Mouse (Mus musculus): ENCODE data around the gene Ehf. TPM values are rescaled to one million over a fixed set of nuclear protein-coding genes. Genes with fewer than 3 reads are reported as not detected.

The Ehf gene
- polyA plus RNA-seq, 1 experiment from 2014 or later, result 0.14 TPM

DNA sequence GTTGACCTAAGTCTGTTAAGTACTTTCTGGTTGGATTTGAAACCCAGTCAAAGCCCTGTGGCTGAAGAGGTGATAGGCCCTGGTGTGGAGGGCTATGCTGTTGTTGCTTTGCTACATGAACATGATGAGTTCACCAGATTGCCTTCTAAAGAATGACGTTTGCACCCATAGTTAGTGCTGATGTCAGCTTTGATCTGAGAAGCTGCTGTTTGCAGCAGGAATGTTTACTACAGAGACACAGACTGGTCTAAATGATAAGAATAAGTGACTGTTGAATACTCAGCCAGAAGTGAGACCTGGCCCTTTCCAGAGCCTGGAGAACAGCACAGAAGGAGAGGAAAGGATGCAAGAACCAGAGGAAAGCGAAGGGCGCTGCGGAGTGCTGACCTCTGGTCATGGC, 25.7 kb upstream of the Ehf start:
- 83% methylated on average over 4 of the region's 4 CpGs for WGBS
- Histone ChIP-seq H3K27me3 (0 out of 2 replicates have a peak, but pooled peaks cover 3% of the 10 kb centered on the region), H3K9ac (replicated peaks) (no peak overlapping the region), H3K4me3 (replicated peaks) (no peak overlapping the region), H3K27ac (no peak overlapping the region), H3K9me3 (no peaks in the 10 kb centered on the region), H3K36me3 (no peaks in the 10 kb centered on the region), H3K4me2 (no peak overlapping the region), H3K4me1 (replicated peaks) (no peaks in the 10 kb centered on the region)
- ATAC-seq (ENCODE audit: insufficient number of reproducible peaks, insufficient read depth, low FRiP score, low TSS enrichment, low read depth), result no peak

DNA sequence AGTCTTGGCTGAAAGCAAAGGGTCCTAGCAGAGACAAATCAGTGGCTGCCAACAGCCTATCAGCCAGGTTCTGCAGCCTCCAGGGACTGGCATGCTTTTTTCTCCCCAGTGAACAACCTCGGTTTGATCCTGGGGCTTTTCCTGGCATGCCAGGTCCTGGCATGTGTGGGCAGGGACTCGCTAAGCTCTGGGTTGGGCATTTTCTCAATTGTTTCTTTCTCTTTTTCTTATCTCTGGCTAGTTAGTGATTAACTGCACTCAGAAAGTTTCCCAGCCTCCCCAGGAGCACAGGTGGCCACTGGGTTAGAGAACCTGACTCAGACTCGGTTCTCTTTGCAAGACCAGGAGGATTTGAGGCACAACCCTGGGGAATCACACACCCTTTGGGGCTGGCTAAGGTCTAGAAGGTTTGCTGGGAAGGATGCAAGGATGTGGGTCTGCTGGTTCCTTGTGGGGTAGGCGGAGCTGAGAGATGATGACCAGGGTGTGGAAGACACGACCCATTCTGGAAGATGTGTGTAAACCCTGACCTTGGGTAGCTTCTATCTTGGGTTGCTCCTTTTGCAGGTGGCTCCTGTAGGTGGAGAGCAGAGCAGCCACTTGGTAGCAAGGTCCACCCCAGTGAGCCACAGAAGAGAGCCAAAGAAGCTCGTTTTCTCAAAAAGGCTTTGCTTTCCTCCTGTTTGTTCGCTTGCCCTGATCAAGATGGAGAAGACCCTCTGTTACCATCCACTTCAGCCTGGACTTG, 22.4 kb upstream of the Ehf start:
- no peaks in the 10 kb centered on the region for H3K4me1 ChIP-seq (replicated peaks)
- no peak for ATAC-seq (ENCODE audit: insufficient number of reproducible peaks, insufficient read depth, low FRiP score, low TSS enrichment, low read depth)
- H3K9me3 ChIP-seq, result no peaks in the 10 kb centered on the region
- no peak overlapping the region for H3K4me3 ChIP-seq (replicated peaks)
- 87% methylated on average over 7 of the region's 7 CpGs for WGBS
- no peak overlapping the region for H3K4me2 ChIP-seq
- H3K9ac ChIP-seq (replicated peaks), result no peak overlapping the region
- no peaks in the 10 kb centered on the region for H3K36me3 ChIP-seq
- no peak overlapping the region for H3K27ac ChIP-seq
- H3K27me3 ChIP-seq, result 0 out of 2 replicates have a peak, but pooled peaks cover 3% of the 10 kb centered on the region

DNA sequence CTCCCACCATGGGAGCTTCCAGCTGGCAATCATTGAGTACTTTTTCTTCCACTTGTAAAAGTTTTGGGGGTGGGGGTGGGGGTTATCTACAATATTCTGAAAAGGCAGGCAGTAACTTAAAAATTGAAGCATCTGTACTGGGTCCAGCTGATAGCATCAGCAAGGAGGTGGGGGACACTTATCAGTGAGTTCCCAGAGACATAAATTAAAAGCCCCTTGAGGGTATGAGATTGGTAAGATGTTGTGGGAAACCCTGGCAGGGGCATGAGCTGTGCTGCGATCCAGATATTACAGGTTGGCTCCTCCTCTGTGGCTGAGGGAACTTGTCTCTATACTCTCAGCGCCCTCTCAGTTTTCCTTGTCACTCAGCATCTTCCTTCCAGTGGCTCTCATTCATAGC, 21.2 kb upstream of the Ehf start:
- Histone ChIP-seq H3K36me3 (no peaks in the 10 kb centered on the region), H3K9ac (replicated peaks) (no peak overlapping the region), H3K4me1 (replicated peaks) (no peaks in the 10 kb centered on the region), H3K4me3 (replicated peaks) (no peak overlapping the region), H3K9me3 (no peaks in the 10 kb centered on the region), H3K27me3 (0 out of 2 replicates have a peak, but pooled peaks cover 3% of the 10 kb centered on the region), H3K4me2 (no peak overlapping the region), H3K27ac (no peak overlapping the region)
- 93% methylated on average over 2 of the region's 2 CpGs for WGBS
- ATAC-seq (ENCODE audit: insufficient number of reproducible peaks, insufficient read depth, low FRiP score, low TSS enrichment, low read depth), result no peak

DNA sequence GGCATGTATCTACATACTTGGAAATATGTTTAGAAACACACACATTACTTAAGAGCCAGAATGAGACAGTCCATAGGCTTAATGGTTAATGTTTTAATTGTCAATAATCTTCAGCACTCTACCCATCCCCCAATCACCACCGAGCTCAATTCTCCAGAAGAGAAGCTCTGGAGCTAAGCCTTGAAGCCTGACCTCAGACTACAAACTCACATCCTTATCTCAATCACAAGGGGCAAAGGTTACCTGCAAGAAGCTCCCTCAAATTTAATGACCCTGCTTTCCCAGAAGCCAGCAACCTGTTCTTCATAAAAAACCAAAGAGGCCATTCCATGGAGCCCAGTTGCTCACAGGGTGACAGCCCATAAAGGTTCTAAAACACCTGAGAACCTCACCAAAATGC, 19.1 kb upstream of the Ehf start:
- ATAC-seq (ENCODE audit: insufficient number of reproducible peaks, insufficient read depth, low FRiP score, low TSS enrichment, low read depth), result no peak
- 0 out of 2 replicates have a peak, but pooled peaks cover 3% of the 10 kb centered on the region for H3K27me3 ChIP-seq
- 56% methylated on average over 1 of the region's 1 CpGs for WGBS

DNA sequence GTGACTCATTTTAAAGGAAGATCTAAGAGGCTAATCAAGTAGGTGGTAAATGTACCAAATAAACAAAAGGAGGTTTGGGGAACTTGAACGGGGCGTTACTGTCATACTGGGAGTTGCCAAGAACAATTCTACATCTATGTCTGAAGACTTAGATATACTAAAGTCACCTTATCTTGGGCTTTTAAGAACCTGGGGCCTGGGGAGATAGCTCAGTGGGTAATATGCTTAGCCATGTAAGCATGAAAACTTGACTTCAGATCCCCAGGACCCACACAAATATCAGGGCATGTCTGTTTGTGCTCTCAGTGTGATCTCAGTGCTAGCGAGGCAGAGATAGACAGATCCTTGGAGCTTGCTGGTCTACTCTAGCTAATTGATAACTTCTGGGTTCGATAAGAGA, 18.6 kb upstream of the Ehf start:
- H3K9me3 ChIP-seq, result no peaks in the 10 kb centered on the region
- 77% methylated on average over 4 of the region's 4 CpGs for WGBS
- no peak overlapping the region for H3K4me3 ChIP-seq (replicated peaks)
- H3K27me3 ChIP-seq, result 0 out of 2 replicates have a peak, but pooled peaks cover 3% of the 10 kb centered on the region
- H3K36me3 ChIP-seq, result no peaks in the 10 kb centered on the region
- no peak overlapping the region for H3K4me2 ChIP-seq
- H3K4me1 ChIP-seq (replicated peaks), result no peaks in the 10 kb centered on the region
- no peak for ATAC-seq (ENCODE audit: insufficient number of reproducible peaks, insufficient read depth, low FRiP score, low TSS enrichment, low read depth)
- no peak overlapping the region for H3K27ac ChIP-seq
- no peak overlapping the region for H3K9ac ChIP-seq (replicated peaks)

More for the DNA sequence above, 19.1 kb upstream of the Ehf start:
- Histone ChIP-seq H3K4me3 (replicated peaks) (no peak overlapping the region), H3K27ac (no peak overlapping the region), H3K9ac (replicated peaks) (no peak overlapping the region), H3K4me1 (replicated peaks) (no peaks in the 10 kb centered on the region), H3K9me3 (no peaks in the 10 kb centered on the region), H3K4me2 (no peak overlapping the region), H3K36me3 (no peaks in the 10 kb centered on the region)

DNA sequence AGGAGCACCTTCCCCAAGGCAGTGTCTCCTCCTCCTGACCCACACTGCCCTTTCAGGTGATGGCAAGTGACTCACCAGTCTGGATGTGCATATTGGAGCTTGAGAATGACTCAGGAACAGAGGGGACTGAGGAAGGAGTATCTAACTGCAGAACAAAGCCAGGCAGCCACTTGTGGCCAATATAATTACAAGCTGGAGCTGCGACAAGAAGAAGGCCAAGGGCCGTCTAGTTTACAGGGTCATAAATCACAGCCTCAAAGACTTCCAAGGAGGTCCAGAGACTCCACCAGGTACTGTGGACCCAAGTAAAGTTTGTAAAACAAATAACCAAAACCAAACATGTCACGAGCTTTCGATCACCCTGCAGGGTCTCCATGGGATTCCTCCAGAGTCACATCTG, 10.9 kb upstream of the Ehf start:
- H3K4me2 ChIP-seq, result no peak overlapping the region
- no peak overlapping the region for H3K27ac ChIP-seq
- no peak overlapping the region for H3K9ac ChIP-seq (replicated peaks)
- 26% methylated on average over 4 of the region's 4 CpGs for WGBS
- no peaks in the 10 kb centered on the region for H3K4me1 ChIP-seq (replicated peaks)
- H3K36me3 ChIP-seq, result no peaks in the 10 kb centered on the region
- H3K4me3 ChIP-seq (replicated peaks), result no peak overlapping the region
- no peaks in the 10 kb centered on the region for H3K9me3 ChIP-seq
- no peak for ATAC-seq (ENCODE audit: insufficient number of reproducible peaks, insufficient read depth, low FRiP score, low TSS enrichment, low read depth)
- no peaks in the 10 kb centered on the region for H3K27me3 ChIP-seq

DNA sequence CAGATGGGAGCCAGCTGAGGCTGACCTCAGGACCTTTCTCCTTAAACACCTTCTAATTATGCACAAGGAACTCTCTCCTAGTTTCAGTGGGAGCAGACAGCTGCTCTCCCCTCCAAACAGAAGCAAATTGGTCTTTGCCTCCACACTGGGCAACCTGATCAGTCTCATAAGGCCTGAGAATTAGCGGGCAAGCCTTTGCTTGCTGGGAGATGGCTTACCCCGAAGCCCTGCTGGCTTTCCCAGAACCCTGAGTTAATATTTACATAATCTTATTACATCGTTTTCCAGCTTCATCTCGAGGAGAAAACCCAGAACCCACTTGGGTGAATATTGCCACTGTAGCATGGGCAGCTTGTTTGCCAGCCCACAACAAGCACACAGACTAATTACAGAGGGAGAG, 9.6 kb upstream of the Ehf start:
- H3K36me3 ChIP-seq, result no peaks in the 10 kb centered on the region
- H3K4me2 ChIP-seq, result no peak overlapping the region
- H3K4me1 ChIP-seq (replicated peaks), result no peaks in the 10 kb centered on the region
- H3K9me3 ChIP-seq, result no peaks in the 10 kb centered on the region
- WGBS, result 51% methylated on average over 4 of the region's 4 CpGs
- no peak overlapping the region for H3K9ac ChIP-seq (replicated peaks)
- no peak for ATAC-seq (ENCODE audit: insufficient number of reproducible peaks, insufficient read depth, low FRiP score, low TSS enrichment, low read depth)
- no peaks in the 10 kb centered on the region for H3K27me3 ChIP-seq
- no peak overlapping the region for H3K4me3 ChIP-seq (replicated peaks)
- H3K27ac ChIP-seq, result no peak overlapping the region

DNA sequence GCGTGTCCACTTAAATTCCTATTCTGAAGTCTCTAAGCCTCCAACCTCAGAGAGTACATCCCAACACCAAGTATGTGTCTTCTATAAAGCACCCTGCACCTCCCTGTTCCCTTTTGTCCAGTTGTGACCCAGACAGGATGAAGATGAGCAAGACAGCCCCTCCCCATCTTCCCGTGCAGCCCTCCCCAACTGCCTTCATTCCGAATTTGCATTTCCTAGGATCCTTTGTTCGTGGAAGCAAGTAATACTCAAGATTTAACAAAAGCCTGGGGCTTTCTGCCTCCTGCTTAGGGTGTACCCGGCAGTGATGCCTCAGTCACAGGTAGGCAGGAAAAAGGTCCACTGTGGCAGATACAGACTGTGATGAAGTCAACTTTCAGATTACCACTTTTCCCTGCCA, 7.6 kb upstream of the Ehf start:
- Histone ChIP-seq H3K9me3 (no peaks in the 10 kb centered on the region), H3K27me3 (no peaks in the 10 kb centered on the region), H3K36me3 (no peaks in the 10 kb centered on the region), H3K4me3 (replicated peaks) (no peak overlapping the region), H3K4me2 (no peak overlapping the region), H3K4me1 (replicated peaks) (no peaks in the 10 kb centered on the region), H3K27ac (no peak overlapping the region), H3K9ac (replicated peaks) (no peak overlapping the region)
- no peak for ATAC-seq (ENCODE audit: insufficient number of reproducible peaks, insufficient read depth, low FRiP score, low TSS enrichment, low read depth)
- 64% methylated on average over 5 of the region's 5 CpGs for WGBS

DNA sequence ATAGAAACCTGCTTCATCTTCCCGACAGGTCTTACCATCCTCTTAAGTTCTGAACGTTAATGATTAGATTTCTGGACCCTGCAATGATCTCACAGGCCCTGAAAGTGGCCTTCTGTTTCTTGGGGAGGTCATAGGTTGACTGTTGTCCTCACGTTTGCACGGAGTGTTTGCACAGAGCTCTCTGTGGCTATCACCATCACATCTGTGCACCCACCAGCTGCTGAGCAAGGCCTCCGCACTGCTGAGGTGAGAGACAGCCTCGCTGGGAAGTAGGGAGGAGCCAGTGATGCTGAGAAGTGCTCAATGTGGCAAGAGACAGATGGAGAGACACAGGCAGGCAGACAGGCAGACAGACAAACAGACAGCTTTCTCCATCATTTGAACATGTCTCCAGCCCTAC, 3.6 kb upstream of the Ehf start:
- Histone ChIP-seq H3K4me3 (replicated peaks) (no peak overlapping the region), H3K9me3 (no peaks in the 10 kb centered on the region), H3K9ac (replicated peaks) (no peak overlapping the region), H3K4me1 (replicated peaks) (no peaks in the 10 kb centered on the region), H3K27ac (no peak overlapping the region), H3K4me2 (no peak overlapping the region), H3K36me3 (no peaks in the 10 kb centered on the region), H3K27me3 (no peaks in the 10 kb centered on the region; the same call in 1 of the 2 replicates)
- no peak for ATAC-seq (ENCODE audit: insufficient number of reproducible peaks, insufficient read depth, low FRiP score, low TSS enrichment, low read depth)
- WGBS, result 47% methylated on average over 6 of the region's 6 CpGs

DNA sequence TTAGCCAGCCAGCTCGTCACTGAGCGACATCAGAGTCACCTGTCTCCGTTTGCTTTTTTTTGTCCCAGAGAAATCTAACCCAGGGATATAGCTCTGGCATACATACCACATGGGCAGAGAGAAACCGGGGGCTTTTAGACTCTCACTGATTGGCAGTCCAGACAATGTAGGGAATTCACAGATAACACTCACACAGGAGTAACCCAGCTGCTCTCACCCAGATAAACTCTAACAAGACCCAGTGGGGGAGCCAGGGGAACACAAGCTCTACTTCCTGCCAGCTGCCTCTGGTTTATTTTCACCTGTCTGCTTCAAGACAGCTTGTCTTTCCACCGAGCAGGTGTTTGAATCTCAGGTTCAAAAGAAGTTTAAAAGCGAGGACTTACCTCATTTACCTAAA, 409 bp downstream of the Ehf start:
- H3K27ac ChIP-seq, result no peak overlapping the region
- no peaks in the 10 kb centered on the region; the same call in 1 of the 2 replicates for H3K27me3 ChIP-seq
- no peak for ATAC-seq (ENCODE audit: insufficient number of reproducible peaks, insufficient read depth, low FRiP score, low TSS enrichment, low read depth)
- WGBS, result 65% methylated on average over 6 of the region's 6 CpGs
- no peaks in the 10 kb centered on the region for H3K36me3 ChIP-seq
- H3K9ac ChIP-seq (replicated peaks), result no peak overlapping the region
- no peak overlapping the region for H3K4me3 ChIP-seq (replicated peaks)
- H3K4me2 ChIP-seq, result no peak overlapping the region
- H3K4me1 ChIP-seq (replicated peaks), result no peaks in the 10 kb centered on the region
- H3K9me3 ChIP-seq, result no peaks in the 10 kb centered on the region

DNA sequence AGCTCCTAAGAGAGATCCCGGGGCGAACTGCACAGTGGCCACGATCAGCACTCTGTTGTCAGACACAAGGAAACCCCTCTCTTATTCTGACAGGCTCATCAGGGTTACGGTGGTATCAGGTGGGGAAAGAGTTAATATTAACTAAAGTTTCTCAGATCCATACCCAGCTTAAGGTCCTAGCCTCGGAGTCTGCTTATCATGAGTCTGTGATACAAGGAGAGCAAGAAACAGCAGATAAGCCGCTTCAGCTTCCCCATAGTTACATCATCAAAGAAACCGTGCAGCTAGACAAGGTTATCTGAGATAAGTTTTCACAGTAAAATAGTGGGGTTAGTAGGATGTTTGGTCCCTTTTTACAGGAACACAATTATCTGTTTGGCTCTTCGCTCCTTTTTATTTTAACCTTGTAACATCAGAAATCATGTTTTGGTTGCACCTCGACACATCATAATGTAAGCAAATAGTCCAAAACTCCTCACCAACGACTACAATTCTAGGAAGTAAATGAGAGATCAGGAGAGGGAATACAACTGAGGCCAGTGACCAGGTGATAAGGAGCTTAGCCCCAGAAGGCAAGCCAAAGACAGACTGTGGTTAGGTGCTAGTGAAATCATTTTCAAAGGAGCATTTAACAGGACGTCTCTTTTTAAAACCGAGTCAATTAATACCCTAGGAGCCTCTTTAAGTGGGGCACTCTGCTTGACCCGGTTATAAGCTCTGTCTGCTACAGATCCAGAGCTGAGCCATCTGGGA, 4.2 kb downstream of the Ehf start:
- ATAC-seq (ENCODE audit: insufficient number of reproducible peaks, insufficient read depth, low FRiP score, low TSS enrichment, low read depth), result no peak
- H3K27ac ChIP-seq, result no peak overlapping the region
- 70% methylated on average over 13 of the region's 13 CpGs for WGBS

More for the DNA sequence above, 4.2 kb downstream of the Ehf start:
- Histone ChIP-seq H3K36me3 (no peaks in the 10 kb centered on the region), H3K27me3 (no peaks in the 10 kb centered on the region; the same call in 1 of the 2 replicates), H3K4me3 (replicated peaks) (no peak overlapping the region), H3K9me3 (no peaks in the 10 kb centered on the region), H3K9ac (replicated peaks) (no peak overlapping the region), H3K4me1 (replicated peaks) (no peaks in the 10 kb centered on the region), H3K4me2 (no peak overlapping the region)

All from limb, embryonic 12.5 days (tissue).